Mouse (Mus musculus): ENCODE measurements at regions not wholly inside any gene's neighbourhood (a gene's known extent, or its start where the extent isn't known, plus 50 kb on each side); places are given as distances from the start of the nearest gene placed in this dataset.

- DNase-seq (ENCODE audit: low spot score in 2 of 2) = no peak
Measured at GRCm38 (mm10) chr4:100037868-100038267, 57.7 kb upstream of the Ror1 start.

- DNase-seq (ENCODE audit: low spot score in 2 of 2) = no peak
Measured at GRCm38 (mm10) chr4:100039741-100040140, 55.9 kb upstream of the Ror1 start.

GRCm38 (mm10) chr4:100041982-100042381, 53.6 kb upstream of the Ror1 start:
- no peak for DNase-seq (ENCODE audit: low spot score in 2 of 2)

GRCm38 (mm10) chr4:100045164-100045906, 50.3 kb upstream of the Ror1 start:
- DNase-seq (ENCODE audit: low spot score in 2 of 2) = peak in 1 of 2 experiments; percentile 50
